Mouse (Mus musculus): ENCODE measurements at regions not wholly inside any gene's neighbourhood (a gene's known extent, or its start where the extent isn't known, plus 50 kb on each side); places are given as distances from the start of the nearest gene placed in this dataset.

- 39% methylated on average over 7 of the region's 7 CpGs for WGBS
- DNase-seq, result peak; percentile 45
- peak; percentile 79 for ATAC-seq
Measured at GRCm38 (mm10) chr13:113515162-113515600, 103.2 kb downstream of the Snx18 start.

GRCm38 (mm10) chr13:113509403-113510185, 108.8 kb downstream of the Snx18 start:
- no peak for ATAC-seq
- no peak overlapping the region for H3K4me2 ChIP-seq (ENCODE audit: low read depth)
- H3K9ac ChIP-seq, result no peak overlapping the region
- H3K36me3 ChIP-seq (ENCODE audit: insufficient read depth), result no peaks in the 10 kb centered on the region
- no peak for TF ChIP-seq CTCF (IDR thresholded peaks at IDR 0.05; ENCODE audit: low read depth)
- H3K27me3 ChIP-seq (ENCODE audit: insufficient read depth, low read length), result no peaks in the 10 kb centered on the region
- DNase-seq, result peak; percentile 35
- H3K27ac ChIP-seq (ENCODE audit: low read depth, low read length), result no peak overlapping the region
- H3K4me3 ChIP-seq (ENCODE audit: low read depth, low read length), result no peak overlapping the region
- WGBS, result 60% methylated on average over 10 of the region's 10 CpGs
- H3K4me1 ChIP-seq (ENCODE audit: insufficient read depth), result no peaks in the 10 kb centered on the region
- H3K9me3 ChIP-seq (ENCODE audit: low read length), result no peaks in the 10 kb centered on the region

More at GRCm38 (mm10) chr13:113515162-113515600, 103.2 kb downstream of the Snx18 start:
- Histone ChIP-seq H3K9ac (no peak overlapping the region), H3K36me3 (ENCODE audit: insufficient read depth) (no peaks in the 10 kb centered on the region), H3K4me3 (ENCODE audit: low read depth, low read length) (no peak overlapping the region), H3K27me3 (ENCODE audit: insufficient read depth, low read length) (no peaks in the 10 kb centered on the region), H3K4me1 (ENCODE audit: insufficient read depth) (no peaks in the 10 kb centered on the region), H3K27ac (ENCODE audit: low read depth, low read length) (no peak overlapping the region), H3K9me3 (ENCODE audit: low read length) (no peaks in the 10 kb centered on the region), H3K4me2 (ENCODE audit: low read depth) (no peak overlapping the region)
- no peak; the same call in 1 of the 2 replicates for TF ChIP-seq CTCF (IDR thresholded peaks at IDR 0.05; ENCODE audit: low read depth)

GRCm38 (mm10) chr13:113508124-113508728, 110.1 kb downstream of the Snx18 start:
- Histone ChIP-seq H3K9ac (no peak overlapping the region), H3K36me3 (ENCODE audit: insufficient read depth) (no peaks in the 10 kb centered on the region), H3K9me3 (ENCODE audit: low read length) (no peaks in the 10 kb centered on the region), H3K27ac (ENCODE audit: low read depth, low read length) (no peak overlapping the region), H3K4me2 (ENCODE audit: low read depth) (no peak overlapping the region), H3K4me3 (ENCODE audit: low read depth, low read length) (no peak overlapping the region), H3K27me3 (ENCODE audit: insufficient read depth, low read length) (no peaks in the 10 kb centered on the region), H3K4me1 (ENCODE audit: insufficient read depth) (no peaks in the 10 kb centered on the region)
- ATAC-seq (no peak), DNase-seq (no peak)
- WGBS, result 89% methylated on average over 11 of the region's 11 CpGs
- no peak for TF ChIP-seq CTCF (IDR thresholded peaks at IDR 0.05; ENCODE audit: low read depth)

GRCm38 (mm10) chr13:113502528-113502927, 115.8 kb downstream of the Snx18 start:
- no peak for DNase-seq
- TF ChIP-seq CTCF (IDR thresholded peaks at IDR 0.05; ENCODE audit: low read depth), result no peak
- ATAC-seq, result no peak
- 92% methylated on average over 6 of the region's 6 CpGs for WGBS
- no peak overlapping the region for H3K27ac ChIP-seq (ENCODE audit: low read depth, low read length)
- no peak overlapping the region for H3K9ac ChIP-seq
- H3K4me1 ChIP-seq (ENCODE audit: insufficient read depth), result no peaks in the 10 kb centered on the region
- no peaks in the 10 kb centered on the region for H3K27me3 ChIP-seq (ENCODE audit: insufficient read depth, low read length)
- no peaks in the 10 kb centered on the region for H3K9me3 ChIP-seq (ENCODE audit: low read length)
- H3K36me3 ChIP-seq (ENCODE audit: insufficient read depth), result no peaks in the 10 kb centered on the region
- no peak overlapping the region for H3K4me2 ChIP-seq (ENCODE audit: low read depth)
- no peak overlapping the region for H3K4me3 ChIP-seq (ENCODE audit: low read depth, low read length)

GRCm38 (mm10) chr13:113502059-113502458, 116.3 kb downstream of the Snx18 start:
- no peak overlapping the region for H3K27ac ChIP-seq (ENCODE audit: low read depth, low read length)
- H3K4me1 ChIP-seq (ENCODE audit: insufficient read depth), result no peaks in the 10 kb centered on the region
- TF ChIP-seq CTCF (IDR thresholded peaks at IDR 0.05; ENCODE audit: low read depth), result no peak
- no peak overlapping the region for H3K4me3 ChIP-seq (ENCODE audit: low read depth, low read length)
- H3K27me3 ChIP-seq (ENCODE audit: insufficient read depth, low read length), result no peaks in the 10 kb centered on the region
- WGBS, result 90% methylated on average over 3 of the region's 3 CpGs
- no peaks in the 10 kb centered on the region for H3K36me3 ChIP-seq (ENCODE audit: insufficient read depth)
- no peak for ATAC-seq
- H3K9ac ChIP-seq, result no peak overlapping the region
- H3K4me2 ChIP-seq (ENCODE audit: low read depth), result no peak overlapping the region
- no peaks in the 10 kb centered on the region for H3K9me3 ChIP-seq (ENCODE audit: low read length)
- DNase-seq, result no peak

GRCm38 (mm10) chr13:113500373-113500990, 117.9 kb downstream of the Snx18 start:
- DNase-seq (no peak), ATAC-seq (no peak)
- no peak overlapping the region for H3K4me3 ChIP-seq (ENCODE audit: low read depth, low read length)
- no peaks in the 10 kb centered on the region for H3K9me3 ChIP-seq (ENCODE audit: low read length)
- H3K4me2 ChIP-seq (ENCODE audit: low read depth), result no peak overlapping the region
- H3K27ac ChIP-seq (ENCODE audit: low read depth, low read length), result no peak overlapping the region
- H3K27me3 ChIP-seq (ENCODE audit: insufficient read depth, low read length), result no peaks in the 10 kb centered on the region
- H3K9ac ChIP-seq, result no peak overlapping the region
- H3K4me1 ChIP-seq (ENCODE audit: insufficient read depth), result no peaks in the 10 kb centered on the region
- H3K36me3 ChIP-seq (ENCODE audit: insufficient read depth), result no peaks in the 10 kb centered on the region
- 79% methylated on average over 3 of the region's 3 CpGs for WGBS
- no peak for TF ChIP-seq CTCF (IDR thresholded peaks at IDR 0.05; ENCODE audit: low read depth)

Data from forebrain, postnatal 0 days (tissue).